Mouse (Mus musculus) G1E (cell line): ENCODE results near the gene Ugt2a1.

Experiments
- CTCF ChIP-seq: IDR thresholded peaks from 2 replicates; pipeline ENCODE4 v1.5.1; 2012; ENCODE audit warnings: low read depth, low read length, inconsistent platforms, mixed read lengths
- GATA1 ChIP-seq: IDR thresholded peaks from 2 replicates; pipeline ENCODE4 v1.6.1; 2012; ENCODE audit warnings: borderline replicate concordance, low read length, inconsistent platforms, mixed read lengths
- TAL1 ChIP-seq: conservative IDR thresholded peaks from 2 replicates; pipeline ENCODE4 v1.6.1; 2012; ENCODE audit warnings: low read depth, low read length, inconsistent platforms, mixed read lengths

DNA sequence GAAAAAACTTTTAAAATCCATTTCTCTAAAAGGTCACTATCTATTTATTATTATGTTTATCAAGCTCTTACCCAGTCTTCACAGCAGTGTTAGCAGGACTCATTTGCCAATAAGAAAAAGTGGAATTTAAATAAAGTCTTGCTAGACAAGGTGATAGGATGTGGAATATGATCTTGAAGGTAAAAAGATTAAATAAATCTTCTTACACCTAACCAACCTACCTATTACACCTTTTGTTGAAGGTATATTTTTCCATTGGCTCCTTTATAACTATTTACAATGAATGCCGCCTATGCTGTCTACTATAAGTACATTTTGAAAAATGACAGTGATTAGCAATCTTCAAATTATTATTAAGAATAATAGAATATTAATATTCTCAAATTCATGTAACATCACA, at the start of gene Ugt2a1:
- TF ChIP-seq CTCF (no peak), GATA1 (no peak), TAL1 (no peak)
